Mouse (Mus musculus): ENCODE measurements at regions not wholly inside any gene's neighbourhood (a gene's known extent, or its start where the extent isn't known, plus 50 kb on each side); places are given as distances from the start of the nearest gene placed in this dataset.
A peak's percentile ranks its signal among the peaks of the same experiment; 100 is the strongest.

DNA sequence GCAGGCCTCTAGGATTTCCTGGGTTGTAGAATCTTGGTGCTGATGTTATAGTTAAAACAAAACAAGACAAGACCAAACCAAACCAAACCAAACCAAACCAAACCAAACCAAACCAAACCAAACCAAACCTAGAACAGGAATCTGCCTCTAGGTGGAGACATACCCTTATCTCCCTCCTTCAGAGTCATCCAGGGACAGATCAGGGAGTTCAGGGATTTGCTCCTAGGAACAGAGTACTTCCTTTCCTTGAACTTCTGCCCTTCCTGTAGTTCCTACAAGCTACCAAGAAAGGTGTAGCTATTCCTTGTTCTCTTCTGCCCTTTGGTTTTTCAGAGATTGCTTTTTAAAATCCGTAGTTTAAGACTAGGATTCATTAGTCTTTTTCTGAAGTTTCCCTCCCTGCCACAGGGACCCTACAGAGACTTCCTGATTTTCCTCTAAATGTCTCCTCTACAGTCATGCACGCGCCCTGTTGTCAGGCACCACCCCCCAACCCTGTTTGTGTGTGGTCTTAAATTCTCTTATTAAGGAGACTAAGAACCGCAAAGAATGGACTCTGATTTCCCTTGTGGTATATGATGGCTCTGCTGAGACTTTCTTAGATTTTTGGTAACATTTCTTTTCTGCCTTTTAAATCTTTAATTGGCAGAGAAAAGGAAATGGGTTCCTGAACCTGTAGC lies 205.8 kb upstream of the Nsun6 start:
- TF ChIP-seq CTCF (IDR thresholded peaks at IDR 0.05; ENCODE audit: low read depth), result peak; percentile 49
- no peak for TF ChIP-seq EP300 (IDR thresholded peaks at IDR 0.05; ENCODE audit: low read depth)

Measured in liver, postnatal 0 days (tissue).